Mouse (Mus musculus) heart, adult 2 months (tissue): Measurements from ENCODE around the gene Hexb. TPM values are rescaled to one million over a fixed set of nuclear protein-coding genes. Genes with fewer than 3 reads are reported as not detected.

Experiments
- DNase-seq, 2 experiments: peaks; one replicate each; pipeline ENCODE4 v3.0.0; 2021
- H3K27ac ChIP-seq: fragments of 200-600 bp; 2 replicates; pipeline ENCODE4 v1.8.1; 2022
- H3K27me3 ChIP-seq: fragments of 200-500 bp; 2 replicates; pipeline ENCODE4 v1.6.1; 2012; ENCODE audit warnings: mild to moderate bottlenecking, low read length, inconsistent platforms, mixed read lengths; ENCODE audit not compliant: control insufficient read depth, insufficient read depth
- H3K36me3 ChIP-seq: fragments of 200-500 bp; 2 replicates; pipeline ENCODE4 v1.6.1; 2012; ENCODE audit warnings: low read length, inconsistent platforms; ENCODE audit not compliant: control insufficient read depth, insufficient read depth
- H3K4me1 ChIP-seq: fragments of 200-500 bp; 2 replicates; pipeline ENCODE4 v1.6.1; 2011; ENCODE audit warnings: low read length; ENCODE audit not compliant: control insufficient read depth, insufficient read depth
- H3K4me3 ChIP-seq: fragments of 200-600 bp; 2 replicates; pipeline ENCODE4 v1.8.1; 2022
- H3K79me2 ChIP-seq: fragments of 200-500 bp; replicated peaks from 2 replicates; pipeline ENCODE4 v1.6.1; 2012; ENCODE audit warnings: mild to moderate bottlenecking, inconsistent platforms, low read length, moderate library complexity, mixed read lengths; ENCODE audit not compliant: control insufficient read depth, insufficient read depth
- H3K9ac ChIP-seq: fragments of 200-500 bp; 2 replicates; pipeline ENCODE4 v1.6.1; 2012; ENCODE audit warnings: low read depth, mild to moderate bottlenecking, control low read depth, inconsistent platforms, low read length, mixed read lengths
- CTCF ChIP-seq: fragments of 200-600 bp; IDR thresholded peaks from 2 replicates; pipeline ENCODE4 v1.8.1; 2022; ENCODE audit warnings: antibody characterized with exemption, mild to moderate bottlenecking, moderate library complexity
- EP300 ChIP-seq: fragments of 200-500 bp; IDR thresholded peaks from 2 replicates; pipeline ENCODE4 v1.6.1; 2011; ENCODE audit warnings: low read depth, low read length, control low read depth; ENCODE audit not compliant: insufficient read depth
- POLR2A ChIP-seq: fragments of 200-500 bp; IDR thresholded peaks from 2 replicates; pipeline ENCODE4 v1.6.1; 2011; ENCODE audit warnings: mild to moderate bottlenecking, low read depth, low read length, control low read depth; ENCODE audit not compliant: insufficient read depth
- WGBS: fragments of 180-500 bp; shearing (Covaris S2); methylation state at CpG from one replicate; pipeline ENCODE4 v1.1.7; 2018; 5-methylcytosine and 5-hydroxymethylcytosine counted together
- intact Hi-C: fragments of 180-260 bp; cut with DNase I; formaldehyde crosslinking; loops from one replicate; pipeline ENCODE4 v1.15.1; 2025
- polyA plus RNA-seq: library from polyadenylated mRNA; depleted of rRNA; stranded (reverse); fragments of >200 nt; gene quantifications from 2 replicates; pipeline ENCODE4 v1.2.3, GENCODE M21; 2012
- total RNA-seq, 2 experiments: library from RNA; stranded (reverse); gene quantifications; 2 replicates each; pipeline ENCODE4 v1.2.3; 2021

The Hexb gene
- total and polyA plus RNA-seq, 3 experiments = 21.2 to 21.7 (median 21.3) TPM

- no peak overlapping the region for H3K4me3 ChIP-seq
- H3K27me3 ChIP-seq = no peaks in the 10 kb centered on the region
- no peaks in the 10 kb centered on the region; the same call in 1 of the 2 replicates for H3K4me1 ChIP-seq
- 84% methylated on average over 12 of the region's 12 CpGs for WGBS
- intact Hi-C loops = loop anchor here (10.0 kb wide), 1 partner anchor 1068 kb away; the partner anchor contains the start of genes Ankra2 and Utp15
- no peaks in the 10 kb centered on the region for H3K79me2 ChIP-seq
- no peak overlapping the region for H3K27ac ChIP-seq
- no peak for DNase-seq
- no peak for TF ChIP-seq CTCF
- no peak for TF ChIP-seq POLR2A
- TF ChIP-seq EP300 = no peak
- no peaks in the 10 kb centered on the region for H3K36me3 ChIP-seq
- H3K9ac ChIP-seq = no peak overlapping the region
These were observed 1.8 kb downstream of the Hexb start for GRCm38 (mm10) chr13:97196186-97196924.

- WGBS = 40% methylated on average over 7 of the region's 7 CpGs
These were observed 4.7 kb downstream of the Hexb start for GRCm38 (mm10) chr13:97193420-97193819.

GRCm38 (mm10) chr13:97192649-97193048, 5.5 kb downstream of the Hexb start:
- H3K4me1 ChIP-seq = no peaks in the 10 kb centered on the region; the same call in 1 of the 2 replicates
- 90% methylated on average over 11 of the region's 11 CpGs for WGBS
- TF ChIP-seq EP300 (no peak), POLR2A (no peak)
- DNase-seq = no peak
- no peaks in the 10 kb centered on the region for H3K79me2 ChIP-seq
- H3K27ac ChIP-seq = no peak overlapping the region
- H3K36me3 ChIP-seq = peaks cover 3% of the 10 kb centered on the region; the same call in 1 of the 2 replicates
- intact Hi-C loops = loop anchor here (10.0 kb wide), 1 partner anchor 1072 kb away; the partner anchor contains the start of genes Ankra2 and Utp15
- H3K27me3 ChIP-seq = no peaks in the 10 kb centered on the region
- no peak overlapping the region for H3K9ac ChIP-seq
- no peak overlapping the region for H3K4me3 ChIP-seq

More at GRCm38 (mm10) chr13:97193420-97193819, 4.7 kb downstream of the Hexb start:
- H3K27me3 ChIP-seq = no peaks in the 10 kb centered on the region
- peak; percentile 74 to 76 for DNase-seq
- no peaks in the 10 kb centered on the region; the same call in 1 of the 2 replicates for H3K4me1 ChIP-seq
- no peak overlapping the region for H3K9ac ChIP-seq
- intact Hi-C loops = loop anchor here (10.0 kb wide), 1 partner anchor 1071 kb away; the partner anchor contains the start of genes Ankra2 and Utp15
- no peak overlapping the region for H3K4me3 ChIP-seq
- no peak overlapping the region for H3K27ac ChIP-seq
- TF ChIP-seq POLR2A (no peak), EP300 (no peak), CTCF (no peak)
- H3K79me2 ChIP-seq = no peaks in the 10 kb centered on the region
- H3K36me3 ChIP-seq = peaks cover under 1% of the 10 kb centered on the region; the same call in 1 of the 2 replicates

GRCm38 (mm10) chr13:97187693-97188092, 10.5 kb downstream of the Hexb start:
- intact Hi-C loops = no loop called here
- H3K36me3 ChIP-seq = peaks cover 3% of the 10 kb centered on the region; the same call in 1 of the 2 replicates
- 50% methylated on average over 5 of the region's 5 CpGs for WGBS
- H3K27me3 ChIP-seq = no peaks in the 10 kb centered on the region
- no peaks in the 10 kb centered on the region for H3K79me2 ChIP-seq
- H3K4me3 ChIP-seq = no peak overlapping the region
- no peak for TF ChIP-seq EP300
- no peak for TF ChIP-seq POLR2A
- no peak for TF ChIP-seq CTCF
- no peak overlapping the region for H3K27ac ChIP-seq
- DNase-seq = peak in 1 of 2 experiments; percentile 50
- no peak overlapping the region for H3K9ac ChIP-seq
- no peaks in the 10 kb centered on the region; the same call in 1 of the 2 replicates for H3K4me1 ChIP-seq

- Histone ChIP-seq H3K4me3 (no peak overlapping the region), H3K9ac (no peak overlapping the region), H3K79me2 (no peaks in the 10 kb centered on the region), H3K27ac (no peak overlapping the region), H3K4me1 (no peaks in the 10 kb centered on the region; the same call in 1 of the 2 replicates), H3K36me3 (peaks cover 3% of the 10 kb centered on the region; the same call in 1 of the 2 replicates), H3K27me3 (no peaks in the 10 kb centered on the region)
- intact Hi-C loops = no loop called here
- 65% methylated on average over 4 of the region's 4 CpGs for WGBS
- no peak for TF ChIP-seq CTCF
- no peak for TF ChIP-seq POLR2A
- no peak for TF ChIP-seq EP300
- no peak for DNase-seq
These were observed 11.8 kb downstream of the Hexb start for GRCm38 (mm10) chr13:97186346-97186745.

- Histone ChIP-seq H3K79me2 (no peaks in the 10 kb centered on the region), H3K9ac (no peak overlapping the region), H3K4me1 (no peaks in the 10 kb centered on the region; the same call in 1 of the 2 replicates), H3K36me3 (peaks cover 3% of the 10 kb centered on the region; the same call in 1 of the 2 replicates), H3K27ac (no peak overlapping the region), H3K4me3 (no peak overlapping the region), H3K27me3 (no peaks in the 10 kb centered on the region)
- whole genome bisulfite sequencing = 31% methylated on average over 5 of the region's 5 CpGs
- no peak for TF ChIP-seq EP300
- no peak for TF ChIP-seq POLR2A
- no peak for TF ChIP-seq CTCF
- DNase-seq = no peak
- intact Hi-C loops = no loop called here
These were observed 13.5 kb downstream of the Hexb start for GRCm38 (mm10) chr13:97184656-97185055.
